Mouse (Mus musculus) limb, embryonic 15.5 days (tissue): Measurements from ENCODE around the gene Stab1. TPM values are rescaled to one million over a fixed set of nuclear protein-coding genes. Genes with fewer than 3 reads are reported as not detected.

Experiments used
- ATAC-seq: fragments of 200-750 bp; cut with Nextera tagmentation; 2 replicates; pipeline ENCODE4 v1.8.0; 2017; ENCODE audit warnings: low read depth, moderate TSS enrichment; ENCODE audit not compliant: insufficient number of reproducible peaks, low FRiP score, low TSS enrichment
- H3K27ac ChIP-seq: fragments of 300-500 bp; sonication (generic); 2 replicates; pipeline ENCODE4 v1.5.1; 2015; ENCODE audit warnings: moderate library complexity, mild to moderate bottlenecking, inconsistent platforms
- H3K27me3 ChIP-seq: fragments of 300-500 bp; sonication (generic); 2 replicates; pipeline ENCODE4 v1.6.1; 2015; ENCODE audit warnings: inconsistent platforms
- H3K36me3 ChIP-seq: fragments of 300-500 bp; sonication (generic); 2 replicates; pipeline ENCODE4 v1.6.1; 2015; ENCODE audit warnings: inconsistent platforms
- H3K4me1 ChIP-seq: fragments of 300-500 bp; sonication (generic); 2 replicates; pipeline ENCODE4 v1.6.1; 2015; ENCODE audit warnings: inconsistent platforms
- H3K4me2 ChIP-seq: fragments of 300-500 bp; sonication (generic); 2 replicates; pipeline ENCODE4 v1.6.1; 2015; ENCODE audit warnings: mild to moderate bottlenecking, inconsistent platforms
- H3K4me3 ChIP-seq: fragments of 300-500 bp; sonication (generic); 2 replicates; pipeline ENCODE4 v1.5.1; 2015; ENCODE audit warnings: mild to moderate bottlenecking, inconsistent platforms
- H3K9ac ChIP-seq: fragments of 300-500 bp; sonication (generic); 2 replicates; pipeline ENCODE4 v1.6.1; 2015; ENCODE audit warnings: inconsistent platforms
- H3K9me3 ChIP-seq: fragments of 300-500 bp; sonication (generic); 2 replicates; pipeline ENCODE4 v1.6.1; 2016; ENCODE audit warnings: inconsistent platforms
- WGBS: fragments of 180-500 bp; shearing (Covaris S2); methylation state at CpG from one replicate; pipeline ENCODE4 v1.1.7; 2015; 5-methylcytosine and 5-hydroxymethylcytosine counted together
- polyA plus RNA-seq: library from polyadenylated mRNA; unstranded; fragments of >200 nt; fragmentation: Nextera tagmentation; extraction: Ambion mirVana; gene quantifications from 2 replicates; pipeline ENCODE4 v1.2.1, GENCODE M21; 2015

The Stab1 gene
- polyA plus RNA-seq, 1 experiment from 2014 or later, result 42.5 TPM

- WGBS, result 90% methylated on average over 7 of the region's 7 CpGs
- H3K27ac ChIP-seq, result no peak overlapping the region
Measured at GRCm38 (mm10) chr14:31173537-31173936, 5.1 kb upstream of the Stab1 start.

GRCm38 (mm10) chr14:31172781-31173455 is 4.5 kb upstream of the Stab1 start:
- Histone ChIP-seq H3K4me1 (peaks cover 8% of the 10 kb centered on the region; the same call in 1 of the 2 replicates), H3K36me3 (peaks cover 83% of the 10 kb centered on the region), H3K9me3 (no peaks in the 10 kb centered on the region), H3K27ac (no peak overlapping the region), H3K4me3 (no peak overlapping the region), H3K4me2 (no peak overlapping the region), H3K9ac (no peak overlapping the region), H3K27me3 (no peaks in the 10 kb centered on the region)
- 77% methylated on average over 18 of the region's 18 CpGs for WGBS
- ATAC-seq, result no peak

More at GRCm38 (mm10) chr14:31173537-31173936, 5.1 kb upstream of the Stab1 start:
- Histone ChIP-seq H3K9ac (no peak overlapping the region), H3K4me2 (no peak overlapping the region), H3K9me3 (no peaks in the 10 kb centered on the region), H3K36me3 (peaks cover 87% of the 10 kb centered on the region), H3K4me1 (peaks cover 3% of the 10 kb centered on the region; the same call in 1 of the 2 replicates), H3K27me3 (no peaks in the 10 kb centered on the region), H3K4me3 (no peak overlapping the region)
- ATAC-seq, result no peak

- Histone ChIP-seq H3K36me3 (peaks cover 72% of the 10 kb centered on the region), H3K4me1 (peaks cover 15% of the 10 kb centered on the region), H3K27ac (no peak overlapping the region), H3K9ac (no peak overlapping the region), H3K4me2 (no peak overlapping the region), H3K4me3 (no peak overlapping the region), H3K27me3 (no peaks in the 10 kb centered on the region), H3K9me3 (no peaks in the 10 kb centered on the region)
- no peak for ATAC-seq
- 95% methylated on average over 15 of the region's 15 CpGs for WGBS
Measured at GRCm38 (mm10) chr14:31171821-31172220, 3.4 kb upstream of the Stab1 start.

- no peak for ATAC-seq
- Histone ChIP-seq H3K27ac (no peak overlapping the region), H3K9ac (no peak overlapping the region), H3K9me3 (no peaks in the 10 kb centered on the region), H3K27me3 (no peaks in the 10 kb centered on the region), H3K36me3 (peaks cover 67% of the 10 kb centered on the region), H3K4me3 (no peak overlapping the region), H3K4me2 (no peak overlapping the region), H3K4me1 (peaks cover 19% of the 10 kb centered on the region)
- WGBS, result 84% methylated on average over 11 of the region's 11 CpGs
Measured at GRCm38 (mm10) chr14:31171386-31171785, 2.9 kb upstream of the Stab1 start.

- peaks cover 21% of the 10 kb centered on the region for H3K4me1 ChIP-seq
- no peaks in the 10 kb centered on the region for H3K9me3 ChIP-seq
- peaks cover 63% of the 10 kb centered on the region for H3K36me3 ChIP-seq
- no peak overlapping the region for H3K4me2 ChIP-seq
- no peak for ATAC-seq
- 87% methylated on average over 13 of the region's 13 CpGs for WGBS
- no peaks in the 10 kb centered on the region for H3K27me3 ChIP-seq
- no peak overlapping the region for H3K27ac ChIP-seq
- no peak overlapping the region for H3K9ac ChIP-seq
- no peak overlapping the region for H3K4me3 ChIP-seq
Measured at GRCm38 (mm10) chr14:31170963-31171362, 2.5 kb upstream of the Stab1 start.

- Histone ChIP-seq H3K4me1 (peaks cover 25% of the 10 kb centered on the region), H3K27ac (no peak overlapping the region), H3K4me2 (no peak overlapping the region), H3K4me3 (no peak overlapping the region), H3K27me3 (no peaks in the 10 kb centered on the region), H3K9me3 (no peaks in the 10 kb centered on the region), H3K9ac (no peak overlapping the region), H3K36me3 (peaks cover 48% of the 10 kb centered on the region)
- 83% methylated on average over 6 of the region's 6 CpGs for WGBS
- ATAC-seq, result no peak
Measured at GRCm38 (mm10) chr14:31169508-31169907, 1.1 kb upstream of the Stab1 start.

- no peak for ATAC-seq
- H3K4me3 ChIP-seq, result peak overlapping the region; percentile 18; the same call in 1 of the 2 replicates
- H3K9ac ChIP-seq, result no peak overlapping the region
- H3K4me2 ChIP-seq, result peak overlapping the region; percentile 10; the same call in 1 of the 2 replicates
- H3K9me3 ChIP-seq, result no peaks in the 10 kb centered on the region
- 0 out of 2 replicates have a peak overlapping the region, but pooled peaks have one; percentile 22 for H3K27ac ChIP-seq
- 58% methylated on average over 9 of the region's 9 CpGs for WGBS
- H3K36me3 ChIP-seq, result peaks cover 22% of the 10 kb centered on the region
- H3K4me1 ChIP-seq, result peaks cover 27% of the 10 kb centered on the region
- no peaks in the 10 kb centered on the region for H3K27me3 ChIP-seq
Measured at GRCm38 (mm10) chr14:31166827-31167226, 1.6 kb downstream of the Stab1 start.

- no peak overlapping the region for H3K4me3 ChIP-seq
- no peak overlapping the region for H3K9ac ChIP-seq
- peak overlapping the region; percentile 10; the same call in 1 of the 2 replicates for H3K4me2 ChIP-seq
- no peaks in the 10 kb centered on the region for H3K27me3 ChIP-seq
- no peak; the same call in 1 of the 2 replicates for ATAC-seq
- peaks cover 27% of the 10 kb centered on the region for H3K4me1 ChIP-seq
- peaks cover 14% of the 10 kb centered on the region for H3K36me3 ChIP-seq
- peak overlapping the region; percentile 22; the same call in 1 of the 2 replicates for H3K27ac ChIP-seq
- WGBS, result 48% methylated on average over 10 of the region's 10 CpGs
- no peaks in the 10 kb centered on the region for H3K9me3 ChIP-seq
Measured at GRCm38 (mm10) chr14:31165991-31166630, 2.3 kb downstream of the Stab1 start.

- no peak overlapping the region for H3K27ac ChIP-seq
- WGBS, result 55% methylated on average over 7 of the region's 7 CpGs
- no peaks in the 10 kb centered on the region for H3K9me3 ChIP-seq
- H3K27me3 ChIP-seq, result no peaks in the 10 kb centered on the region
- H3K4me3 ChIP-seq, result no peak overlapping the region
- H3K9ac ChIP-seq, result no peak overlapping the region
- no peak overlapping the region for H3K4me2 ChIP-seq
- peaks cover 8% of the 10 kb centered on the region for H3K36me3 ChIP-seq
- H3K4me1 ChIP-seq, result peaks cover 27% of the 10 kb centered on the region
- no peak for ATAC-seq
Measured at GRCm38 (mm10) chr14:31165458-31165857, 3.0 kb downstream of the Stab1 start.

- H3K4me3 ChIP-seq, result no peak overlapping the region
Measured at GRCm38 (mm10) chr14:31165010-31165409, 3.4 kb downstream of the Stab1 start.

GRCm38 (mm10) chr14:31164067-31164466 is 4.4 kb downstream of the Stab1 start:
- Histone ChIP-seq H3K4me1 (peaks cover 27% of the 10 kb centered on the region), H3K27me3 (no peaks in the 10 kb centered on the region), H3K36me3 (no peaks in the 10 kb centered on the region), H3K9me3 (no peaks in the 10 kb centered on the region), H3K27ac (no peak overlapping the region), H3K9ac (no peak overlapping the region), H3K4me3 (no peak overlapping the region), H3K4me2 (no peak overlapping the region)
- WGBS, result 78% methylated on average over 8 of the region's 8 CpGs
- no peak for ATAC-seq

More at GRCm38 (mm10) chr14:31165010-31165409, 3.4 kb downstream of the Stab1 start:
- WGBS, result 66% methylated on average over 2 of the region's 2 CpGs
- Histone ChIP-seq H3K4me1 (peaks cover 27% of the 10 kb centered on the region), H3K27ac (no peak overlapping the region), H3K27me3 (no peaks in the 10 kb centered on the region), H3K36me3 (peaks cover 3% of the 10 kb centered on the region; the same call in 1 of the 2 replicates), H3K4me2 (no peak overlapping the region), H3K9me3 (no peaks in the 10 kb centered on the region), H3K9ac (no peak overlapping the region)
- no peak for ATAC-seq

GRCm38 (mm10) chr14:31161638-31162037 is 6.8 kb downstream of the Stab1 start:
- H3K9me3 ChIP-seq, result no peaks in the 10 kb centered on the region
- no peak overlapping the region for H3K4me3 ChIP-seq
- H3K27me3 ChIP-seq, result no peaks in the 10 kb centered on the region
- ATAC-seq, result no peak
- H3K4me2 ChIP-seq, result no peak overlapping the region
- peaks cover 10% of the 10 kb centered on the region for H3K4me1 ChIP-seq
- H3K27ac ChIP-seq, result no peak overlapping the region
- no peak overlapping the region for H3K9ac ChIP-seq
- no peaks in the 10 kb centered on the region for H3K36me3 ChIP-seq
- WGBS, result 84% methylated on average over 10 of the region's 10 CpGs
